Mouse (Mus musculus) lung, embryonic 16.5 days (tissue): Measurements from ENCODE around the gene Ap3m1. TPM values are rescaled to one million over a fixed set of nuclear protein-coding genes. Genes with fewer than 3 reads are reported as not detected.
"Not testable (repeated sequence)": the region's sequence is repeated elsewhere in the genome, so short reads cannot be mapped to it uniquely, and the experiment has no call there.

Source experiments
- ATAC-seq: fragments of 200-750 bp; cut with Nextera tagmentation; 2 replicates; pipeline ENCODE4 v1.8.0; 2017; ENCODE audit warnings: low read depth, mild to moderate bottlenecking, moderate library complexity
- H3K27ac ChIP-seq: fragments of 300-500 bp; sonication (generic); 2 replicates; pipeline ENCODE4 v1.5.1; 2014; ENCODE audit warnings: mild to moderate bottlenecking, control low read depth, low read length
- H3K27me3 ChIP-seq: fragments of 300-500 bp; sonication (generic); 2 replicates; pipeline ENCODE4 v1.6.1; 2014; ENCODE audit warnings: low read depth, low read length, mixed read lengths; ENCODE audit not compliant: control insufficient read depth, insufficient read depth
- H3K36me3 ChIP-seq: fragments of 300-500 bp; sonication (generic); 2 replicates; pipeline ENCODE4 v1.6.1; 2014; ENCODE audit warnings: low read length; ENCODE audit not compliant: control insufficient read depth, insufficient read depth
- H3K4me1 ChIP-seq: fragments of 300-500 bp; sonication (generic); replicated peaks from 2 replicates; pipeline ENCODE4 v1.6.1; 2014; ENCODE audit warnings: low read length, mixed read lengths; ENCODE audit not compliant: control insufficient read depth, insufficient read depth
- H3K4me2 ChIP-seq: fragments of 300-500 bp; sonication (generic); 2 replicates; pipeline ENCODE4 v1.6.1; 2014; ENCODE audit warnings: low read depth, low read length, control low read depth
- H3K4me3 ChIP-seq: fragments of 300-500 bp; sonication (generic); 2 replicates; pipeline ENCODE4 v1.5.1; 2014; ENCODE audit warnings: mild to moderate bottlenecking, low read length, control low read depth
- H3K9ac ChIP-seq: fragments of 300-500 bp; sonication (generic); 2 replicates; pipeline ENCODE4 v1.6.1; 2014; ENCODE audit warnings: low read length, control low read depth
- H3K9me3 ChIP-seq: fragments of 300-500 bp; sonication (generic); 2 replicates; pipeline ENCODE4 v1.6.1; 2016; ENCODE audit warnings: low read length; ENCODE audit not compliant: control insufficient read depth
- WGBS: fragments of 180-500 bp; shearing (Covaris S2); extraction: QIAGEN DNeasy Blood & Tissue Kit; methylation state at CpG from one replicate; pipeline ENCODE4 v1.1.7; 2014; 5-methylcytosine and 5-hydroxymethylcytosine counted together
- polyA plus RNA-seq: library from polyadenylated mRNA; unstranded; fragments of >200 nt; fragmentation: Nextera tagmentation; extraction: Ambion mirVana; gene quantifications from 2 replicates; pipeline ENCODE4 v1.2.1, GENCODE M21; 2015

The Ap3m1 gene
- 63.9 and 83.5 TPM in 2 replicates for polyA plus RNA-seq

GRCm38 (mm10) chr14:21052112-21052780 lies at the start of gene Ap3m1, which contains the start of gene Adk:
Gene Ap3m1 (minus strand): TSS chr14:21052508.
Gene Adk (plus strand): TSS chr14:21052574.
- under 1% methylated on average over 48 of the region's 48 CpGs for WGBS
- Histone ChIP-seq H3K9ac (peak within 1 kb of the TSS; percentile 85), H3K27me3 (no peaks in the 10 kb centered on the region), H3K4me3 (peak within 1 kb of the TSS; percentile 95), H3K4me1 (peaks cover 14% of the 10 kb centered on the region; the same call in 1 of the 2 replicates), H3K9me3 (no peaks in the 10 kb centered on the region), H3K27ac (peak within 1 kb of the TSS; percentile 86), H3K36me3 (no peaks in the 10 kb centered on the region; the same call in 1 of the 2 replicates), H3K4me2 (peak within 1 kb of the TSS; percentile 62)
- ATAC-seq: peak; percentile 98

GRCm38 (mm10) chr14:21101562-21101961 lies 49.3 kb upstream of the Ap3m1 start:
- Histone ChIP-seq H3K4me3 (no peak overlapping the region), H3K27ac (peak overlapping the region; percentile 83), H3K27me3 (no peaks in the 10 kb centered on the region), H3K9me3 (no peaks in the 10 kb centered on the region), H3K4me2 (peak overlapping the region; percentile 12), H3K4me1 (peaks cover 16% of the 10 kb centered on the region), H3K9ac (peak overlapping the region; percentile 32; the same call in 1 of the 2 replicates), H3K36me3 (no peaks in the 10 kb centered on the region)
- WGBS: 27% methylated on average over 7 of the region's 7 CpGs
- ATAC-seq: peak; percentile 90

- Histone ChIP-seq H3K9ac (no peak overlapping the region), H3K4me3 (no peak overlapping the region), H3K4me2 (peak overlapping the region; percentile 6; the same call in 1 of the 2 replicates), H3K27ac (peak overlapping the region; percentile 83), H3K4me1 (peaks cover 16% of the 10 kb centered on the region), H3K27me3 (no peaks in the 10 kb centered on the region), H3K36me3 (no peaks in the 10 kb centered on the region), H3K9me3 (no peaks in the 10 kb centered on the region)
- no peak for ATAC-seq
- 55% methylated on average over 2 of the region's 2 CpGs for WGBS
Observed at GRCm38 (mm10) chr14:21100876-21101275, 48.6 kb upstream of the Ap3m1 start.

- Histone ChIP-seq H3K4me3 (no peak overlapping the region), H3K9ac (no peak overlapping the region), H3K27me3 (no peaks in the 10 kb centered on the region), H3K27ac (no peak overlapping the region), H3K9me3 (no peaks in the 10 kb centered on the region), H3K36me3 (no peaks in the 10 kb centered on the region), H3K4me2 (no peak overlapping the region), H3K4me1 (peaks cover 16% of the 10 kb centered on the region)
- ATAC-seq: no peak
- WGBS: 55% methylated on average over 7 of the region's 7 CpGs
Observed at GRCm38 (mm10) chr14:21099371-21099770, 47.1 kb upstream of the Ap3m1 start.

GRCm38 (mm10) chr14:21096689-21097088 lies 44.4 kb upstream of the Ap3m1 start:
- no peak overlapping the region for H3K4me3 ChIP-seq
- H3K9ac ChIP-seq: no peak overlapping the region
- ATAC-seq: no peak
- no peaks in the 10 kb centered on the region for H3K27me3 ChIP-seq
- no peaks in the 10 kb centered on the region for H3K9me3 ChIP-seq
- peaks cover 12% of the 10 kb centered on the region for H3K4me1 ChIP-seq
- WGBS: 53% methylated on average over 4 of the region's 4 CpGs
- H3K27ac ChIP-seq: no peak overlapping the region
- H3K4me2 ChIP-seq: no peak overlapping the region
- H3K36me3 ChIP-seq: no peaks in the 10 kb centered on the region

GRCm38 (mm10) chr14:21096279-21096678 lies 44.0 kb upstream of the Ap3m1 start:
- Histone ChIP-seq H3K36me3 (no peaks in the 10 kb centered on the region), H3K9me3 (no peaks in the 10 kb centered on the region), H3K4me3 (no peak overlapping the region), H3K4me1 (peaks cover 9% of the 10 kb centered on the region), H3K27ac (no peak overlapping the region), H3K27me3 (no peaks in the 10 kb centered on the region), H3K4me2 (no peak overlapping the region), H3K9ac (no peak overlapping the region)
- no peak for ATAC-seq

GRCm38 (mm10) chr14:21094161-21094560 lies 41.9 kb upstream of the Ap3m1 start:
- not testable (repeated sequence) for H3K36me3 ChIP-seq, H3K4me3 ChIP-seq, H3K27me3 ChIP-seq, H3K4me1 ChIP-seq, H3K4me2 ChIP-seq, H3K27ac ChIP-seq, ATAC-seq, H3K9me3 ChIP-seq, H3K9ac ChIP-seq

GRCm38 (mm10) chr14:21090930-21091486 lies 38.7 kb upstream of the Ap3m1 start:
- Histone ChIP-seq H3K4me2 (no peak overlapping the region), H3K4me1 (peaks cover 22% of the 10 kb centered on the region), H3K36me3 (no peaks in the 10 kb centered on the region), H3K4me3 (no peak overlapping the region), H3K27me3 (no peaks in the 10 kb centered on the region), H3K9me3 (no peaks in the 10 kb centered on the region), H3K9ac (no peak overlapping the region), H3K27ac (no peak overlapping the region)
- WGBS: 87% methylated on average over 3 of the region's 3 CpGs
- ATAC-seq: no peak

- Histone ChIP-seq H3K4me3 (no peak overlapping the region), H3K9ac (no peak overlapping the region), H3K4me2 (no peak overlapping the region), H3K27me3 (no peaks in the 10 kb centered on the region), H3K9me3 (no peaks in the 10 kb centered on the region), H3K4me1 (peaks cover 26% of the 10 kb centered on the region), H3K27ac (no peak overlapping the region), H3K36me3 (no peaks in the 10 kb centered on the region)
- 71% methylated on average over 3 of the region's 3 CpGs for WGBS
- ATAC-seq: 0 out of 2 replicates have a peak, but pooled peaks have one; percentile 5
Observed at GRCm38 (mm10) chr14:21090400-21090799, 38.1 kb upstream of the Ap3m1 start.
